Mouse (Mus musculus) ES-E14 (cell line): ENCODE data around the gene Fhad1. TPM values are rescaled to one million over a fixed set of nuclear protein-coding genes. Genes with fewer than 3 reads are reported as not detected.

Source experiments
- DNase-seq: peaks from one replicate; pipeline ENCODE4 v3.0.0-alpha.2; 2013; ENCODE audit warnings: low read depth, low spot score
- H3K27ac ChIP-seq: 2 replicates; pipeline ENCODE4 v1.5.1; 2012; ENCODE audit warnings: low read depth, mild to moderate bottlenecking, low read length, moderate library complexity, mixed read lengths; ENCODE audit not compliant: poor library complexity, insufficient read depth, severe bottlenecking
- H3K36me3 ChIP-seq: 2 replicates; pipeline ENCODE4 v1.6.1; 2012; ENCODE audit warnings: mild to moderate bottlenecking, low read length, moderate library complexity, mixed read lengths; ENCODE audit not compliant: control insufficient read depth, poor library complexity, insufficient read depth, severe bottlenecking
- H3K4me1 ChIP-seq, 2 experiments: fragments of 150-350 bp in 1 of 2; sonication (generic) in 1 of 2; 2 replicates each; pipeline ENCODE4 v1.6.1; 2012; ENCODE audit warnings: low read length in 2 of 2, mild to moderate bottlenecking in 1 of 2, mixed read lengths in 1 of 2; ENCODE audit not compliant: control insufficient read depth in 2 of 2, insufficient read depth in 2 of 2, poor library complexity in 1 of 2
- H3K4me3 ChIP-seq, 2 experiments: fragments of 150-350 bp in 1 of 2; sonication (generic) in 1 of 2; 2 replicates each; pipeline ENCODE4 v1.5.1; 2012; ENCODE audit warnings: low read length in 2 of 2, low read depth in 1 of 2, mild to moderate bottlenecking in 1 of 2, mixed read lengths in 1 of 2; ENCODE audit not compliant: insufficient read depth in 1 of 2, poor library complexity in 1 of 2, severe bottlenecking in 1 of 2
- H3K9ac ChIP-seq: 2 replicates; pipeline ENCODE4 v1.6.1; 2012; ENCODE audit warnings: low read depth, mild to moderate bottlenecking, low read length, mixed read lengths; ENCODE audit not compliant: poor library complexity, insufficient read depth, severe bottlenecking
- H3K9me3 ChIP-seq: fragments of 150-350 bp; sonication (generic); 2 replicates; pipeline ENCODE4 v1.6.1; 2012; ENCODE audit warnings: low read depth, mild to moderate bottlenecking, low read length; ENCODE audit not compliant: control insufficient read depth, insufficient read depth
- CHD2 ChIP-seq: IDR thresholded peaks from 2 replicates; pipeline ENCODE4 v1.6.1; 2014; ENCODE audit warnings: mild to moderate bottlenecking, low read depth, low read length, inconsistent platforms
- HCFC1 ChIP-seq: IDR thresholded peaks from 2 replicates; pipeline ENCODE4 v1.6.1; 2012; ENCODE audit warnings: low read length, inconsistent platforms, borderline replicate concordance; ENCODE audit not compliant: insufficient read depth
- MAFK ChIP-seq: IDR thresholded peaks from 2 replicates; pipeline ENCODE4 v1.6.1; 2014; ENCODE audit warnings: mild to moderate bottlenecking, low read depth, low read length, inconsistent platforms; ENCODE audit not compliant: insufficient read depth
- ZC3H11A ChIP-seq: IDR thresholded peaks from 2 replicates; pipeline ENCODE4 v1.6.1; 2012; ENCODE audit warnings: low read depth, mild to moderate bottlenecking, inconsistent platforms, low read length, borderline replicate concordance
- ZNF384 ChIP-seq: IDR thresholded peaks from 2 replicates; pipeline ENCODE4 v1.6.1; 2012; ENCODE audit warnings: low read depth, low read length, inconsistent platforms
- in situ Hi-C, 2 experiments: fragments of 600-800 bp; cut with MboI; formaldehyde crosslinking; loops; one replicate each; pipeline ENCODE4 v1.15.1; 2025; ENCODE audit warnings: low sequenced_read_pairs in 2 of 2, inconsistent platforms in 1 of 2; ENCODE audit not compliant: unreplicated experiment in 2 of 2
- total RNA-seq: library from RNA; depleted of rRNA; stranded (reverse); fragments of 300-350 nt; gene quantifications from 2 replicates; pipeline ENCODE4 v1.2.3, GENCODE M21; 2012

Fhad1 gene
- total RNA-seq, 1 experiment: 0.49 TPM

DNA sequence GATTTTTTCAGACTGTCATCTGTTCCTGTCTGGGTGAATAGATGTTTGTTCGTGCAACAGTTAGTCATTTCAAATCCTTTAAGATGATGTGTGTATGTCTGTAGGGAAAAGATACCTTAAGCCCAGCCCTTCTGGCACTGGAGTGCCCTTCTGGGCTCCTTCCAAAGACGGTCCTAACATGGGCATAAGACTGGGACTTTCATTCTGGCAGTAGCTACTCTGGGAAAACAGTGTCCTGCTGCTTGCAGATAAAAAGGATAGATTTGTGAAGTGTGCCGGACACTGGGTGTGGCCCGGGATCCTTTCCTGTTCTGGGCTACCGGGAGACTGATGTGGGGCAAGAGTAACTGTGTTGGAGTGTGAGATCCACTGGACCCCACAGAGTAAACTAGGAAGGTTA is 132.9 kb downstream of the Fhad1 start:
- no peak overlapping the region for H3K27ac ChIP-seq
- no peaks in the 10 kb centered on the region for H3K36me3 ChIP-seq
- no peak for TF ChIP-seq ZNF384
- TF ChIP-seq MAFK: no peak
- no peak for TF ChIP-seq CHD2
- DNase-seq: no peak
- in situ Hi-C loops: no loop called here
- H3K9me3 ChIP-seq: no peaks in the 10 kb centered on the region
- H3K4me3 ChIP-seq: no peak overlapping the region
- H3K9ac ChIP-seq: no peak overlapping the region
- peaks cover 3 to 11% of the 10 kb centered on the region in 2 experiments; a peak in 2 of 4 replicates for H3K4me1 ChIP-seq

DNA sequence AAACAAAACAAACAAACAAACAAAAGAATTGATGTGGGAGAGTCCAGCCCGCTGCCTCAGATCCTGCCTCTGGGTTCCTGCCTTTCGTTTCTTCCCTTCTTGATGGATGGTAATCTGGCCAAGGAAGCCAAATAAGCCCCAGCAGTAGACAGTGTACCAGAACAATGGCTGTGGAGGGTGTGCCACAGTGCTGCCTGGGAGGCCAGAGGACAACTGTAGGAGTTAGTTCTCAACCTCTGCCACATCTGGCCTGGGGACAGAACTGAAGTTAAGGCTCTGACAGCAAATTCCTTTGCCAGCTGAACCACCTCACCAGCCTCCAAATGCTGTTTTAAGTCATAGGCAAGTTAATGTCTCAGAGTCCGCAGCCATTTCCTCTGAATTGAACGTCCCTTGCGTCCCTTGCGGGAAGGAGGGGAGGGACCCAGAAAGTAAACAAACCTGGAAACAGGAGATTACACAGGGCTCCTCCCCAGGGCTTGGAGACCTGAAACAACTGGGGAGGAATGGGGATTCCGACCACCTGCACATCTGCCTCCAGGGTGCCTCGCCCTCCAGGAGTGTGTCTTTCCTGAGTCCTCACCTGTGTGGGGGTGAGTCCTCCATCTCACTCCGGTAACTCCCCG is 133.5 kb downstream of the Fhad1 start:
- in situ Hi-C loops: no loop called here
- H3K4me3 ChIP-seq: 0 out of 4 replicates have a peak overlapping the region, but pooled peaks of 1 of the 2 experiments have one; percentile 24
- TF ChIP-seq MAFK: no peak
- TF ChIP-seq ZNF384: no peak
- TF ChIP-seq ZC3H11A: no peak
- TF ChIP-seq HCFC1: no peak
- no peak for TF ChIP-seq CHD2
- peaks cover 3 to 11% of the 10 kb centered on the region in 2 experiments; a peak in 2 of 4 replicates for H3K4me1 ChIP-seq
- no peak for DNase-seq
- H3K36me3 ChIP-seq: no peaks in the 10 kb centered on the region
- no peak overlapping the region for H3K27ac ChIP-seq
- H3K9ac ChIP-seq: no peak overlapping the region
- no peaks in the 10 kb centered on the region for H3K9me3 ChIP-seq

DNA sequence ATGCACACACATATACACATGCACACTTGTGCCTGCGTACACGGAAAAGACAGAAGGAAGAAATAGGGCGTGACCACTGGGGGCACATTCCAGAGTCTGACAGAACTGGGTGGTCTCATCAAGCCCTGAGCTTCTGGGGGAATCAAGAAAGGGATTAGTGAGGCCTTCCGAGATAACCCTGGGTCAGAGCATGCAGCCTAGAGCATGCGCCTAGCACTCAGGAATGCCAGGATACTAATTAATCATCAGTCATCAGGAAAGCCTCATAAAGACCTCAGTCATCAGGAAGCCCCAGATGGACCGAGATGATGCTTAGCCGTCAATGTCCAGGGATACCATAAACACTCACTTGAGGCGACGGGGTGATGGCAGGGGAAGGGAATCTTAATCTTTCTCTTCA is 135.0 kb downstream of the Fhad1 start:
- no peak overlapping the region for H3K4me3 ChIP-seq
- H3K36me3 ChIP-seq: no peaks in the 10 kb centered on the region
- no peak for TF ChIP-seq CHD2
- no peak for TF ChIP-seq HCFC1
- TF ChIP-seq ZC3H11A: no peak
- no peak for TF ChIP-seq ZNF384
- TF ChIP-seq MAFK: no peak
- H3K9me3 ChIP-seq: no peaks in the 10 kb centered on the region
- in situ Hi-C loops: no loop called here
- no peak for DNase-seq
- no peak overlapping the region for H3K9ac ChIP-seq
- no peak overlapping the region for H3K27ac ChIP-seq
- H3K4me1 ChIP-seq: peaks cover 3 to 15% of the 10 kb centered on the region in 2 experiments; a peak in 2 of 4 replicates

DNA sequence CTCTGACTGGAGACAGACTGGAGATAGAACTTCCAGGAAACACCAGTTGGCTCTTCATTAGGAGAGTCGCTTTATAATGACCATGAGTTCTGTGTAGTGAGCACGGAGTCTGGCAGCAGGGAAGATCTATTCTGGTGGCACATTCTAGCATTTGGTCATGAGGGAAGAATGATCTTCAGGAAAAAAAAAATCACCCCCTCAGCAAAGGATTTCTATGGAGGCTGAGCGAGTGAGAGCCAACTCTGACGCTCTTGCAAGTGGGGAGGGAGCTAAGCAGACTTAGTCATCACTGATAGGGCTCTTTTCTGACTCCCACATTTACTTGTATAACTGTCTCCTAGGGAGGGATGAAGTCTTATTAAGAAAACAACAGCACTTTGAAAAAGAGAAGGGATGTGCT is 135.8 kb downstream of the Fhad1 start:
- Histone ChIP-seq H3K4me1 (peaks cover 3 to 16% of the 10 kb centered on the region in 2 experiments; a peak in 2 of 4 replicates), H3K4me3 (no peak overlapping the region), H3K36me3 (no peaks in the 10 kb centered on the region), H3K9ac (no peak overlapping the region), H3K9me3 (no peaks in the 10 kb centered on the region), H3K27ac (no peak overlapping the region)
- no peak for TF ChIP-seq ZC3H11A
- no peak for DNase-seq
- in situ Hi-C loops: no loop called here

DNA sequence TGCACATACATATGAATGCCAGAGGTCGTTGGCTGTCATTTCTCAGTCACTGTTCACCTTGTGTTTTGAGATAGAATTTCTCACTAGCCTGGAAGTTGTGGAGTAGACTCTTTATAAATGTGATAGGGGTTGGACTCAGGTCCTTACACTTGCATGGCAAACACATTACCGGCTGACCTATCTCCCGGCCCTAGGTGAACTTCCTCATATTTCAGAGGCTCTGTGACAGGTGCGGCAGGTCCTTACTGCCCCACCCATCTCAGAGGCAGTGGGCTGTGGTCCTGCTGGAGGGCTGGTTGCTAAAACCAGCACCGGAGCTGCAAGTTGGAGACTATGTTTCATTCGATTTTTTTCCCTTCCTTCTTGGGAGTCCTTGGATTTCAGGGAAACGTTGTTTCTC is 136.3 kb downstream of the Fhad1 start:
- TF ChIP-seq HCFC1 (no peak), ZNF384 (no peak), CHD2 (no peak), MAFK (no peak), ZC3H11A (no peak)
- in situ Hi-C loops: no loop called here
- H3K36me3 ChIP-seq: no peaks in the 10 kb centered on the region
- no peaks in the 10 kb centered on the region for H3K9me3 ChIP-seq
- peaks cover 3 to 19% of the 10 kb centered on the region in 2 experiments; a peak in 2 of 4 replicates for H3K4me1 ChIP-seq
- H3K27ac ChIP-seq: no peak overlapping the region
- no peak overlapping the region for H3K9ac ChIP-seq
- DNase-seq: no peak
- no peak overlapping the region for H3K4me3 ChIP-seq
